Mouse (Mus musculus) embryonic facial prominence, embryonic 14.5 days (tissue): ENCODE results near the gene Tom1. TPM values are rescaled to one million over a fixed set of nuclear protein-coding genes. Genes with fewer than 3 reads are reported as not detected.
A peak's percentile ranks its signal among the peaks of the same experiment; 100 is the strongest.

Experiments
- ATAC-seq: fragments of 200-750 bp; cut with Nextera tagmentation; 2 replicates; pipeline ENCODE4 v1.8.0; 2017; ENCODE audit warnings: low read depth, moderate number of reproducible peaks, moderate TSS enrichment
- DNase-seq: peaks from one replicate; pipeline ENCODE4 v3.0.0-alpha.2; 2015; ENCODE audit warnings: low spot score
- H3K27ac ChIP-seq: fragments of 300-500 bp; sonication (generic); replicated peaks from 2 replicates; pipeline ENCODE4 v1.5.1; 2014; ENCODE audit warnings: low read depth, mild to moderate bottlenecking, low read length, moderate library complexity
- H3K27me3 ChIP-seq: fragments of 300-500 bp; sonication (generic); replicated peaks from 2 replicates; pipeline ENCODE4 v1.6.1; 2014; ENCODE audit warnings: low read length; ENCODE audit not compliant: control insufficient read depth, insufficient read depth
- H3K36me3 ChIP-seq: fragments of 300-500 bp; sonication (generic); 2 replicates; pipeline ENCODE4 v1.6.1; 2014; ENCODE audit warnings: low read length, mixed read lengths; ENCODE audit not compliant: control insufficient read depth, insufficient read depth
- H3K4me1 ChIP-seq: fragments of 300-500 bp; sonication (generic); 2 replicates; pipeline ENCODE4 v1.6.1; 2014; ENCODE audit warnings: antibody characterized with exemption, low read length; ENCODE audit not compliant: control insufficient read depth, insufficient read depth
- H3K4me2 ChIP-seq: fragments of 300-500 bp; sonication (generic); 2 replicates; pipeline ENCODE4 v1.6.1; 2014; ENCODE audit warnings: low read depth, mild to moderate bottlenecking, low read length, moderate library complexity, mixed read lengths
- H3K4me3 ChIP-seq: fragments of 300-500 bp; sonication (generic); 2 replicates; pipeline ENCODE4 v1.5.1; 2014; ENCODE audit warnings: low read depth, mild to moderate bottlenecking, low read length
- H3K9ac ChIP-seq: fragments of 300-500 bp; sonication (generic); 2 replicates; pipeline ENCODE4 v1.6.1; 2014; ENCODE audit warnings: low read depth, mild to moderate bottlenecking, low read length, moderate library complexity, mixed read lengths
- H3K9me3 ChIP-seq: fragments of 300-500 bp; sonication (generic); 2 replicates; pipeline ENCODE4 v1.6.1; 2016; ENCODE audit warnings: low read length; ENCODE audit not compliant: control insufficient read depth
- WGBS: fragments of 180-500 bp; shearing (Covaris S2); extraction: QIAGEN DNeasy Blood & Tissue Kit; methylation state at CpG from one replicate; pipeline ENCODE4 v1.1.7; 2014; 5-methylcytosine and 5-hydroxymethylcytosine counted together
- polyA plus RNA-seq: library from polyadenylated mRNA; unstranded; fragments of >200 nt; fragmentation: Nextera tagmentation; extraction: Ambion mirVana; gene quantifications from 2 replicates; pipeline ENCODE4 v1.2.1, GENCODE M21; 2014

Tom1 gene
- polyA plus RNA-seq: 40.0 and 46.2 TPM in 2 replicates

- Histone ChIP-seq H3K4me3 (peak within 1 kb of the TSS; percentile 65), H3K9me3 (no peaks in the 10 kb centered on the region), H3K27me3 (no peaks in the 10 kb centered on the region), H3K4me1 (peaks cover 6% of the 10 kb centered on the region), H3K27ac (peak within 1 kb of the TSS; percentile 86), H3K9ac (peak within 1 kb of the TSS; percentile 66), H3K36me3 (peaks cover 27% of the 10 kb centered on the region), H3K4me2 (peak within 1 kb of the TSS; percentile 79)
- ATAC-seq (peak; percentile 98), DNase-seq (peak; percentile 98)
- 0% methylated on average over 17 of the region's 62 CpGs for WGBS
Observed at GRCm38 (mm10) chr8:75033511-75034243, at the start of gene Tom1. Gene Tom1 (plus strand): TSS chr8:75033705.

GRCm38 (mm10) chr8:74987436-74987835 lies 46.1 kb upstream of the Tom1 start:
- Histone ChIP-seq H3K4me2 (no peak overlapping the region), H3K36me3 (no peaks in the 10 kb centered on the region), H3K4me3 (no peak overlapping the region), H3K27me3 (no peaks in the 10 kb centered on the region), H3K27ac (no peak overlapping the region), H3K9me3 (no peaks in the 10 kb centered on the region), H3K9ac (no peak overlapping the region), H3K4me1 (no peaks in the 10 kb centered on the region)
- ATAC-seq (no peak), DNase-seq (no peak)
- 86% methylated on average over 5 of the region's 5 CpGs for WGBS

- Histone ChIP-seq H3K4me1 (peaks cover 6% of the 10 kb centered on the region), H3K4me2 (no peak overlapping the region), H3K4me3 (no peak overlapping the region), H3K27me3 (no peaks in the 10 kb centered on the region), H3K36me3 (no peaks in the 10 kb centered on the region), H3K9ac (peak overlapping the region; percentile 14; the same call in 1 of the 2 replicates), H3K9me3 (no peaks in the 10 kb centered on the region), H3K27ac (no peak overlapping the region)
- WGBS: 16% methylated on average over 15 of the region's 15 CpGs
- no peak for DNase-seq
- ATAC-seq: no peak
Observed at GRCm38 (mm10) chr8:74990021-74990420, 43.5 kb upstream of the Tom1 start.

GRCm38 (mm10) chr8:74993081-74993474 lies 40.4 kb upstream of the Tom1 start, which contains the start of gene Hmgxb4:
Gene Hmgxb4 (plus strand): TSS chr8:74993356.
- peak within 1 kb of the TSS; percentile 97 for H3K27ac ChIP-seq
- H3K9ac ChIP-seq: peak within 1 kb of the TSS; percentile 99
- DNase-seq (no peak), ATAC-seq (no peak)
- H3K4me3 ChIP-seq: peak within 1 kb of the TSS; percentile 82
- no peaks in the 10 kb centered on the region for H3K9me3 ChIP-seq
- peaks cover 7% of the 10 kb centered on the region for H3K4me1 ChIP-seq
- peak within 1 kb of the TSS; percentile 57 for H3K4me2 ChIP-seq
- H3K36me3 ChIP-seq: no peaks in the 10 kb centered on the region
- H3K27me3 ChIP-seq: no peaks in the 10 kb centered on the region
- WGBS: 13% methylated on average over 8 of the region's 8 CpGs

GRCm38 (mm10) chr8:74993475-74994451 lies 39.7 kb upstream of the Tom1 start:
- H3K36me3 ChIP-seq: peaks cover 3% of the 10 kb centered on the region
- WGBS: under 1% methylated on average over 46 of the region's 111 CpGs
- H3K9ac ChIP-seq: peak overlapping the region; percentile 99
- H3K4me3 ChIP-seq: peak overlapping the region; percentile 82
- ATAC-seq: peak; percentile 96
- no peaks in the 10 kb centered on the region for H3K9me3 ChIP-seq
- H3K4me1 ChIP-seq: peaks cover 7% of the 10 kb centered on the region
- H3K27ac ChIP-seq: peak overlapping the region; percentile 97
- H3K4me2 ChIP-seq: peak overlapping the region; percentile 57
- DNase-seq: peak; percentile 97
- H3K27me3 ChIP-seq: no peaks in the 10 kb centered on the region

GRCm38 (mm10) chr8:74994540-74994939 lies 39.0 kb upstream of the Tom1 start:
- peak; percentile 41 for DNase-seq
- ATAC-seq: no peak

GRCm38 (mm10) chr8:75000431-75000830 lies 33.1 kb upstream of the Tom1 start:
- ATAC-seq (no peak), DNase-seq (no peak)
- WGBS: 98% methylated on average over 3 of the region's 3 CpGs
- Histone ChIP-seq H3K4me3 (no peak overlapping the region), H3K27me3 (no peaks in the 10 kb centered on the region), H3K4me2 (no peak overlapping the region), H3K27ac (no peak overlapping the region), H3K36me3 (peaks cover 57% of the 10 kb centered on the region), H3K4me1 (no peaks in the 10 kb centered on the region), H3K9ac (no peak overlapping the region), H3K9me3 (no peaks in the 10 kb centered on the region)

More at GRCm38 (mm10) chr8:74994540-74994939, 39.0 kb upstream of the Tom1 start:
- peak overlapping the region; percentile 97 for H3K27ac ChIP-seq
- peak overlapping the region; percentile 57 for H3K4me2 ChIP-seq
- H3K4me1 ChIP-seq: peaks cover 7% of the 10 kb centered on the region
- peak overlapping the region; percentile 99 for H3K9ac ChIP-seq
- H3K4me3 ChIP-seq: peak overlapping the region; percentile 82
- H3K27me3 ChIP-seq: no peaks in the 10 kb centered on the region
- H3K9me3 ChIP-seq: no peaks in the 10 kb centered on the region
- H3K36me3 ChIP-seq: peaks cover 10% of the 10 kb centered on the region
- WGBS: under 1% methylated on average over 7 of the region's 7 CpGs

- H3K27ac ChIP-seq: no peak overlapping the region
- H3K36me3 ChIP-seq: peaks cover 75% of the 10 kb centered on the region
- 86% methylated on average over 2 of the region's 2 CpGs for WGBS
- H3K4me3 ChIP-seq: no peak overlapping the region
- H3K4me1 ChIP-seq: no peaks in the 10 kb centered on the region
- no peaks in the 10 kb centered on the region for H3K27me3 ChIP-seq
- H3K9me3 ChIP-seq: no peaks in the 10 kb centered on the region
- no peak overlapping the region for H3K4me2 ChIP-seq
- ATAC-seq (no peak), DNase-seq (no peak)
- no peak overlapping the region for H3K9ac ChIP-seq
Observed at GRCm38 (mm10) chr8:75008826-75009225, 24.7 kb upstream of the Tom1 start.
